Mouse (Mus musculus) megakaryocyte progenitor cell, adult 5-6 weeks (primary cell): ENCODE data around the gene Nav2. TPM values are rescaled to one million over a fixed set of nuclear protein-coding genes. Genes with fewer than 3 reads are reported as not detected.

Source experiments
- ATAC-seq: replicated peaks from 2 replicates; pipeline ENCODE4 v1.8.0; 2016; ENCODE audit warnings: mild to moderate bottlenecking, moderate TSS enrichment, inconsistent platforms; ENCODE audit not compliant: poor library complexity
- total RNA-seq, 2 experiments: library from RNA; stranded (forward) in 1 of 2; stranded (reverse) in 1 of 2; fragments of 157-497, 149-512 nt in 1 of 2; fragments of 200-1000 nt in 1 of 2; gene quantifications; 2 replicates each; pipeline versions ENCODE4 v1.2.3 to v1.2.4; 2015 to 2017

Gene Nav2
- total RNA-seq, 2 experiments from 2014 or later = 16.4 to 27.0 TPM

DNA sequence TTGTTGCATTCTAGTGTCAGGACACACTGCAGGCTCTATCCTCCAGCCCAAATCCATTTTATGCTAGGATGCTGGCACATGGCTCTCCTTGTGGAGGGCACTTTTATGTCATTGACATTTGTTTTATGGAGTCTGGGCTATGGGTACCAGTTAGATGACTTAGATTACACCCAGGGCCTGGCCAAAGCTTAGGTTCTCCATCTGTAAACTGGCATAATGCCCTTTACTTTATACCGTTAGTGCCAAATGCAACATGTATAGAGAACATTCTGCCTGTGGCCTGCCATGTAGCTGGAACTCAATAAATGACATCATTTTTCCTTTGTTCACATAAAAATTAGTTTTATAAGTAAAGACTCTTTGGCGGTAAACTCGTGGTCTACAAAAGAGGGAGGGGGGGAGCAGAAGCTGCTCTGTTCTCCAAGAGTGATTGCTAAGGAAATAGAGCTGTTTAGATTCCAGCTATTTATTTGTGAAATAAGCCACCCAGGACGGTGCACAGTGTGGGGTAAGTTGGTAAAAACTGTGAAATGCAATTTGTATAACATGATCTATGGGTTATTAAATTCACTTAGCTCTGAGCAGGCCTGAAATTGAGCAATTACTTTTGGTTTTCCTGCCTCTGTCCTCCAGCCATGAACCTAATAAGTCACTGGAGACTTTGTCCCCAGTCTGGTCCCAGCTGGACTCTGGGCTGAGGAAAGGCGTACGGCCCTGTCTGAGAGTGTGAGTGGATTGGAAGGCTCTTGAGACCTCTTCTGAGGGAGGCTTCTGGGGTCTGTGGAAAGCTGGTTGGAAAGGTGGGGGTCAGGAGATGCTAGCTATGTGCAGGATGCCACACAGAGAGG, 137.2 kb downstream of the Nav2 start:
- no peak for ATAC-seq

DNA sequence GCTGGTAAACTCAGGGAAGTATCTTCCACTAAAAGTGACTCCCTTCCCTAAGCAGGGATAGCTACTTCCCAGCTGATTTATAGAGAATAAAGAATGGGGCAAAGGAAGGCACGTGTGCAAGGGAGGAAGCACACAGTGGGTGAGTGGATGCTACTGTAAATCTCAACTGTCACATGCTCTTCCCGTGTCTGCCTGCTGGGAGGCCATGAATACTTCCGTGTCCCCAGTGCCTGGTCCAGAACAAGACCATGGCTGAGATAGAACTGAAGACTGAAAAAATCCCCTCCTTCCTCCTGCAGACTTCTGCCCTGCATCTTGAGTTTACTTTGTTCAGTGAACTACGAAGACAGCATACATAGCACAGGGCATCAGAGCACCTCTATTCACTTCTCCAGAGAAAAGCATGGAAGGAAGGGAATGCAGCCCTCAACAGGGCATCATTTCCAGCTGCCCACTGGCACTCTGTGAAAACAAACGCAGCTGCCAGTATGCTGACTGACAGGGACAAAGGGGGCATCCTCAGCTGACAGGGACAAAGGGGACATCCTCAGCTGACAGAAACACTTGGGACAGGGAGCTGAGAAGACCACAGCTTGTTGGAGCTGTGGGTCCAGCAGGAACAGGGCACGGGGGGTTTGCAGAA, 138.0 kb downstream of the Nav2 start:
- ATAC-seq = no peak; the same call in 1 of the 2 replicates

DNA sequence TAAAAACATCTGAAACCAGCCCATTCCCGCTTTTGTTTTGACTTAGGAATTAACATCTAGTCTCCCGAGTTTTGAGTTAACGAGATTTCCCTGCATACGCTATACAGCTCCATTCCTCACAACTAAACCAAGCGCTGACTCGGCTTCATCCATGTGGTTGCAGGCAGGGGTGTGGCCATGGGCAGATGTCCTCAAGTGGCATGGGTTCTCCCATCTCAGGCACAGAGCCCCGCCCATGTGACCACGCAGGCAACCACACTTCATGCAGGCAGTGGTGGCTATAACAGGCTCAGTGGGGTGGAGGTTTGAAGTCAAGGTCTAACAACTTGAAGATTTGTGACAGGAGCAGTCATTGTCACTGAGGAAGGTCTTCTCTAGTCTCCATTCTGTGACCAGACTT, 138.8 kb downstream of the Nav2 start:
- peak; percentile 86 for ATAC-seq

DNA sequence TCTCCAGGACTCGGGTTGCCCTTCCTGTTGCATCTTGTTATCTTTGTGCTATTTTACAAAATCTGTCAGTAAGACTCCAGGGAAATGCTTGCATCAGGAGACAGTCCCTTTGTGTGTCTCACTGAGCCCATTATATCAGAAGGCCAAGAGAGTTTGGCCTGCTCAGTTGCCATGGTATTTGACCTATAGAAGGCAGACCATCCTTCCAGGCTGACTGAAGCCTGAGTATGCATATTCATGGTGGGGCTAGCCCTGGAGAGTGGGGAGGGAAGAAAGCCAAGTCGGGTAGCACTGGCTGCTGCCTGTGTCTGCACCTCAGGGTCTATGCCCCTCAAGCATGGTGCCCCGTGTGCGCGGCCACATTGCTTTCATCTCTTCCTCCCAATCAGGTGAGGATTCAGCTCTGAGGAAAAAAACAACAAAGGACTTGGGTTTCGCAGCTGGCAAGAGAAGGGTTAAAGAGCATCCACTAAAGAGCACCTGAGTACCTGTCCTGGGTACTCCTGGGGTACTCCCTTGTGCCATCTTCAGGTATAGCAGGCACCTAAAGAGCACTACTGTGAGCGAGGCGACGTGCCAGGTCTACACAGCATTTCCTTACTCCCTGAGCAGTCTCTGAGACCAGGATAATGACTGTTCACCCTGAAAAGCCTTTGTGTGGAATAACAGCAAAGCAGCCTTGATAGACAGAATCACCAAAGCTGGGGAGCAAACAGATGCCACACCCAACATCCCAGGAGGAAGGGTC, 144.5 kb downstream of the Nav2 start:
- ATAC-seq = no peak

DNA sequence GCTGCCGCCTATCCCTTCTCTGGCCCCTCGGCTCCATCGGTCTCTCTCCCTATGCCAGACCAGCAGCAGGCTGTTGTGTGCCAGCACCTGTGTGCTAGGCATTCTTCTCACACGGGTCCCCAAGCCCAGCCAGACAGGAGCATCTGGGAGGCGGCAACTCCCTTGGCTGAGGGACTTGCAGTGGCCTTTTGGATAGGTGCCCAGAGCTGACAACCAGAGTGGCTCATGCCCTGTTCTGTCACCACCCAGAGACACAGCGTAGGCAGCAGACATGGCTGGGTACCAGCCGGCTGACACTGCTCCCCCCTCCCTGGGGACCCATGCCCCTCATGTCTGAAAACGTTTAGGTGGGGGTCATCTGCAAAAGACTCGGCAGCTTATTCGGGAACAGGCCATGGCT, 146.8 kb downstream of the Nav2 start:
- no peak for ATAC-seq

DNA sequence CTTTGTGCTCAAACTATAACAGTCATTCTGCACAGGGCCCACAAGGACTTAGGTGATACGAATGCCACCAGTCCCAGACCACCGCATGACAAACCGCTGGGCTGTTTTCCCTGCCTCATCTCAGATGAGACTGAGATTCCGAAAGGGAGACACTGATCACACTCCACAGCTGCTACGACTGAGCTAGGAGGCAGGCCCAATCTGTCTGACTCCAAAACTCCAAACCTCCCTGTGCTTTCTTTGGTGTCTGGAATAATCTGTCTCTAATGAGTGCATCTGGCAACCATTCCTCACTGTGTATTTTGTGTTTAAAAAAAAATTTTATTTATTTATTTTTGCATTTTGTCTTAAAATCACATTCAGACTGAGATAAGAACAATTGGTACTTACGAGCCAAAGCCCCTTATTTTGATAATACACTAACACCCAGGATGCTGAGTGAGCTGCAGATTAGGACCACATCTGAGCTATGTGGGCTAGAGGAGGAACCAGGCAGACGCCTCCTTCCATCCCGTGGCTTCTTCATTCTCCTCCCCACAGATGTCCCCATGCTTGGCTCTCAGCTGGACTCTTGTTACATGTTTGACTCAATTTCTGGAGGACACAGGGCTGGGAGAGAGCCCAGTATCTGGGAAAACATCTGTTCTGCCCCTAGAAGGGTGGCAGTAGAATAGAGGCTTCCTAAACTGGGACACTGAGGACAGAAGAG, 149.9 kb downstream of the Nav2 start:
- ATAC-seq = no peak

DNA sequence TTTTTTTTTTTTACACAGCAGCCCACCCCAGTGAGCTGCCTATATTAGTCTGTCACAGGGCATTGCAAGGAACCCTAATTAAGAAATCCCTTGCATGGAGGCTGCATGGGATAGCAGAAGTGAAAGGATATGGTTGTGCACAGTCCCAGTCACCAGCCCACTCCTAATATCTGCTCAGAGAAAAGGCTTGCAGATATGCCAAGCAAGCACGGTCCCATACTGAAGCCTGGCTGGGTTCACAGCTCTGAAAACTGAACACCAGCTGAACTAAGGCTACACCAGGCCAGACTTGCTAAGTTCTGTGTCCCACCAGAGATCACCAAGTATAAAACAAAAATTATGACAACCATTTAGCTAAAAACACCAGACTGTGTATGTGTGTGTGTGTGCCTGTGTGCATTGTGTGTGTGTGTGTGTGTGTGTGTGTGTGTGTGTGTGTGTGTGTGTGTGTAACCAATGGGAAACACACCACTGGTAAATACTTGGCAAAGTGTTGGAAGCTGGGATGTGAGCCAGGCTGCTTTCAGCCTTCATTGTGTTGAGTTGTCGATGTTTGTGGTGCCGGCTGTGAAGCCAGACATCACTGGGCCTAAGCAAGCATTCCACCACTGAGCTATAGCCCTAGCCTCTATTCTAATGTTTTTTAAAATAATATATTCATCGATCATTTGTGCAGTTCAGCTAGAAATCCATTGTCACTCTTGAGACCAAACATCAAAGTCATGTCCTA, 156.4 kb downstream of the Nav2 start:
- ATAC-seq = no peak

DNA sequence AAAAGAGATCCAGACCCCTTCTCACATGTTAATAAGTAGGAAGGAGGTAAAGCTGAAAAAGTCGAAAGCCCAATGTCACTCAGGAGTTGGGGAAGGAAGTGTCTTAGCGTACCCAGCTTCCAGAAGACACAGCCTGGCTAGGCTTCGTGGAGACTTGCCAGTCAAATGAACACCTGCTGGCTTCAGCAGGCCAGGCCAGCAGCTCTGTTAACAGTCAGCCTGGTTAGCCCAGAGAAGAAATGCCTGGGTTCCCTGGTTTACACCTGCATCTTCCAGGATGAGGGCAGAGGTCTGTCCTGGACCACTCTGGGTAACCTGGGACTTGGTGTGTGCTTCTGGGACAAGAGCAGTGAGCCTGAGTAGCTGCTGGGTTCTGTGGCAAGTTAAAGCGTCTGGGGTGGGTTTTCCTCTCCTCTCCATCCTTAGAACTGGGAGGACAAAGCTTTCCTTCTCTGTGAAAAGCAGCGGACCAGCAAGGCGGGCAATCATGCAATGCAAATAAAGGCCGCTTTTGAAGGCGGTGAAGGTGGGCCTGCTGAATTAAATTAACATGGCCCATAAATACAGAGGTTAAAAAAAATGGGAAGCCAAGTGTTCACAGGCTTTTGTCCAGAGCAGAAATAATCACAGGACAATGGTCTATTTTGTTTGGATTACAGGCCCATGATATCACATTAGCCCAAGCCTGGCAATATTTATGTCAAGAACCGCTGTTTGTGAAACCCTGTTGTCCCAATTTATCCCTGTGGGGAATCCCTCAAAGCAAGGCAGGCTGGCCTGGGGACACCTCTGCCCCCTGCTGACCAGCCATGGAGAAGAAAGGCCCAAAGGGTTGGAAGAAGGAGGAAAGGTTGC, 157.3 kb downstream of the Nav2 start:
- ATAC-seq = no peak

DNA sequence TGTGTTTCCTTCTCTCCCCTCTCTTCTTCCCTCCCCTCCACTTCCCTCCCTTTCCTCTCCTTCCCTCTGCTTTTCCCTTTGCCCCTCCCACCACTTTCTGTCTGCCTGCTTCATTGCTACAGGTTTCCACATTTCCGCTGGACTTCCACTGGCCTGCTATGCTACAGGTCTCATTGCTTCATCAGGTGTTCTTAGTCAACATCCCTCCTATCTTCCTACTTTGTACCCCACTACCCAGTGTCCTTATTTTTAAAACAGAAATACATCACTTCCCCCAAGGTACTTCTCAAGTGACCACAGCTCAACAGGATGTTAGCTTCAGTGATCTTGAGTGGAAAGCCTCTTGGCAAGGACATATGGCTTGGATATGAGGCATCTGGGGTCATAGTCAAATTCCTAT, 158.3 kb downstream of the Nav2 start:
- ATAC-seq = peak; percentile 71

DNA sequence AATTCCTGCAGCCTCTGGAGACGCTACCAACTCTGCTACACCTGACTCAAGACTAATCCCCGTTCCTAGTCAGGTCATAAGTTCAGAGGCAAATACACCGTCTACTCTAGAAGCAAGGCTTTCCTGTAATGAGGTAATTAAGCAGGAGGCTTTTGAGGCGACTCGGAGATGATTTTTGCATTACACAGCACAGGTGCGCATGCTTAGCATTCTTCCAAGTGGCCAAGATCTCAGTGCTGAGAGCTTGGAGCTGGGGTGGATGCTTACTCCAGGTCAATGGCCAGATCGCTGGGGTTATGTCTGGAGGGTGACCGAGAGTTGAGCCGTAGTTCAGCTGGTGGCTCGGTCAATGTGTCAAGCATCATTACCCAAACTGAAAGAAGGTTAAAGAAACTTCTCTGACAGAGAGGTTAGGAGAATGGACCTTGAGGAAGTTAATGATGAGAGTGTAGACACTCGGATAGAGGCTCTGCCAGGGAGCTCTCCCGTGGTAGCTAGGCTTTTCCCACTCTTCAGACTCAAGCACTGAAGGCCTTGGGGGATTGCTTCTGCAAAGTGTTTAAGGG, 161.0 kb downstream of the Nav2 start:
- ATAC-seq = no peak

DNA sequence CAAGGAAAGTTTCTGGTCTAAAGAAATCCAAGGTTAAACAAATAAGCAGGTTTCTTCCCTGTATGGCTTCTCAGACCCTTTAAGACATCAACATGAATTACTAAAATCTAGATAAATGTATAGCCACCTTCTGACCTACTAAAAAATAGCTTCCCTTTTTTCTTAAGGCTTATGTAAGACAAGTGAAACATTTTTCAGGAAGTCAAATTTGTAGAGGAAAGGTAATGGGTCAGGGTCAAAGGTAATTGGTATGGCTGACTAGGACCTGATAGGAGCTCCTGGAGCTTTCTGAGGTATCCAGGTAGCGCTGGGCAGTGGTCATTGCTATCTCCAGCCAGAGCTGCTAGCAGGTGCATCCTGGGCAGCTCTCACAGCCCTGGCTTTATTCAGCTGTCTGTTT, 162.1 kb downstream of the Nav2 start:
- ATAC-seq = peak; percentile 64

DNA sequence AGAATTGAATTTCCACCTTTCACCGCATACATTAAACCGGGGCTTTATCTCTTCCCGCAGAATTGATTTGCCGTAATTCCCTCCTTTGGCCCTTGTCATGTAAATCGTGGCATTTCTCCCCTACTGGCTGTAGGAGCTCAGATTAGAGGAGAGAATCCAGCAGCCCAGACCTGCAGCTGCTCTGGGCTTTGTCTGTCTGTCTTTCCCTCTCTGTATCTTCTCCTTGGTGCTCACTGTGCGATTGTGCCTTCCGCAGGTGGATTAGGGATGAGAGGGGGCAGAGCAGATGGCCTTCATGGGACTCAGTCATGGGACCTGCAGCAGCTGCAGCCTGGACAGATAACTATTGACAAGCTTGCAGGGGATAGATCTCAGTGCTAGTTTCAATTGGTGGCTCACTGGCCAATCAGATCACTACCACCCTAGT, 162.6 kb downstream of the Nav2 start:
- ATAC-seq = no peak

DNA sequence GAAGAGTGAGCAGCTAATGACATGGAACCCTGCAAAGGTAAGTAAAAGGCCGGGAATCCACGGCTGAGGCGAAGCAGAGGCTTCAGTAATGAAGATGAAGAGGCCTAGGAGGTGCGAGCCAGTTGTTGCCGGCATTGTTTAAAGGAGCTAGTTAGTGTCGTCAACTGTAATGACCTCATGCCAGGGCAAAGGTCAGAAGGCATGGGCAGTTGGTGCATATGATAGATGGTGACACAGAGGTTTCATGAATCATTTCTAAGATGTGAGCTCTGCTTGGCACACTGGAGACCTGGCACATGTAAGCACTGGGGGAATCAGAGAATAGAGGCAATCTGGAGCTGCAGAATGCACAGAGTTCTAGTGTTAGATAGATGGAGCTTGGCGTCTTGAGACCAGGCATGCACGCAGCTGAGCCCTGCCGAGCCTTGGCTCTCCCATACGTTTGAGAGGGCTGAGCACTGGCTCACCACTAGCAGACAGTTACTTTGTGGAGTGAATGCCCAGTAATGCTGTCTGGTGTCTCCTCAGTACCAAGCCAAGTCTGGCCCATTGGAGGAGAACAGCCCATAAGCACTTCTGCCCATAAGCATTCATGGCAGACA, 166.9 kb downstream of the Nav2 start:
- ATAC-seq = no peak

DNA sequence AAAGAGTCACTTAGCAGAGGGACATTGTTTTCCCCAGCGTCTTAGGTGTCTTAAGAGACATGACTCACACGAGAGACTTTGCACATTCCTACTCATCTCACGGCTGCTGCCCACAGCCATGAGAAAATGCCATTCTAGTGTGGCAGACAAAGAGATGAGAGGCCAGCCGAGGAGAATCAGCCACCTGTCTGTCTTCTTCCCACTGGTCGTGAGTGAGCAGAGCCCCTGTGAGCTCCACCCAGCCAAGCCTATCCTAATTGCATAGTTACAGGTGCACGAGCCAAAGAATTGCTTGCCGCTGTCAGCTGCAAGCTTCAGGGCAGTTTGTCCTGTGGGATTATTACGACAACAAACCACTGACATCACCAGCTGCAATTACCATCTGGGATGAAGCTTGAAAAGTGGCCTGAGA, 167.8 kb downstream of the Nav2 start:
- no peak for ATAC-seq

DNA sequence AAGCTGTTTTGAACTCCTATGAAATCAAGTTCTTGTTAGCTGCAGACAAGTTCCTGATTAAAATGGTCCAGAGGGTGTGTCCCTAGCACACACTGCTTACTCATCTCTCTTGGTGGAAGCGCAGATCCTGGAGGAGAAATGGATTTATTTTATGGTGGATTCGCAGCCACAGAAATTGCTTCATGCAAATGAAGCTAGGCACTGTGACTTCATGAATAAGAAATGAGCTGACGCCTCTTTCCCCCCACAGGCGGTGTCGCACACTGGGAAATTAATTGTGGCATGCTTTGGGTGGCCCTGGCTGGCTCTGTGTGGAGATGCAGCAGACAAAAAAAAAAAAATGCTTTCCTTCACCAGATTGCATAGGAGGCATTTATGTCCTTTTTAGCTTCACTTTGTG, 170.4 kb downstream of the Nav2 start:
- no peak for ATAC-seq

DNA sequence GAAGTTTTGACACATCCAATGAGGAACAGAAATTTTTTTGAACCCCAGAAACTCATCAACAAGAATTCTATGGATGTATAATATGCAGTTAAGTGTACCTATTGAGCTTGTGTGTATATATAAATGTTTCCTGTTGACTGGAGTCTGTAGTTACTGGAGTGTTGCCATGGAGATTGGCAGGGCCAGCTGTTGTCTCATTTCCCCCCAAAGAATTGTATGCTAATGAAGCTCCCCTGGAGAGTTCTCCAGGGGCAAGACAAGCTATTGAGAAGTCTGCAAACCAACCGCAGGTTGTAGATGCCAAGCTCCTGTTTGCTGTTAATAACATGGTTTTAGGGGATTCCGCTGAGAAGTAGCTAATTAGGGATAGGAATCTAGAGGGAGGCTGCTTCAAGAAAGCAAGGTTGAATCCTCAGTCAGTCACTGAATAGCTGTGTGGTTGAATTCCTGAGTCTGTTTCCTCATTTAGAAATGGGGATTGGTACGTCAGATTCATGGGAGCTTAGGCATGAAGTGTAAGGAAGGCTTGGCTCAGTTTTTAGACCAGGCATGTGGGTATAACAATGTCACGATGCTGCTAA, 174.2 kb downstream of the Nav2 start:
- no peak for ATAC-seq

DNA sequence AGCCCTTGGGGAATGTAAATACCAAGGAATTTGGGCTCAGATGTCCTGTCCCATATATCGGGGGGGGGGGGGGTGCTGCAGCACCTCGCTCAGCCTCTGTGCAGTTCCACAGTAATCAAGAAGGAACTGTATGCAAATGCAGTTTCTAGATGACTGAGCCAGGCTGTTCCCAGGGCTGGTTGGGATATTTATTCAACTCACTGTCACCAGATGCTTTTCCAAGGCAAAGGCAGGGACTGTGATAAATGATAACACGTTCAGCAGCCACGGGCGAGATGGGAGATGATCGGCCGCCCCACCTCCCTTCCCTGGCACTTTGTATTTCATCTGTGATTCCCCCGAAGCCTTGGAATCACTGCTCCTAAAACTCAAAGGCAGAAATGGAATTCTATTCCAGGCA, 176.3 kb downstream of the Nav2 start:
- ATAC-seq = no peak

DNA sequence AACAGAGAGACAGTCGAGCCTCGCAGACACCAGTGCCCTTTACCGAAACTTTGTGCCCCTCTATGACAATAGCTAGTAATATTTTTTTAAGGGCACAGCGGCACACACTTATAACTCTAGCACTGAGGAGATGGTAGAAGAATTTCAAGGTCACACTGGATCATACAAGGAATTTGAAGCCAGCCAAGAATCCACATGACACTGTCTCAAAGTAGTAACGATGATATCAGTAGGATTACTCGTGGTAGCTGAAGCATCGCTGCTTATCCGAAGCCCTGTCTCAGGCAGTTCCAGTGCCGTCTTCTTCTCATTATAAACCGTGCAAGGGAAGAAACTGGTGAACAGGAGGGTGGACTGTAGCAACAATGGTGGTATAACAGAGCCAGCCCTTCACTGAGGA, 177.2 kb downstream of the Nav2 start:
- ATAC-seq = no peak
